Comparison of ENCODE assay signal across 15 mouse cellular contexts in the genomic region with DNA sequence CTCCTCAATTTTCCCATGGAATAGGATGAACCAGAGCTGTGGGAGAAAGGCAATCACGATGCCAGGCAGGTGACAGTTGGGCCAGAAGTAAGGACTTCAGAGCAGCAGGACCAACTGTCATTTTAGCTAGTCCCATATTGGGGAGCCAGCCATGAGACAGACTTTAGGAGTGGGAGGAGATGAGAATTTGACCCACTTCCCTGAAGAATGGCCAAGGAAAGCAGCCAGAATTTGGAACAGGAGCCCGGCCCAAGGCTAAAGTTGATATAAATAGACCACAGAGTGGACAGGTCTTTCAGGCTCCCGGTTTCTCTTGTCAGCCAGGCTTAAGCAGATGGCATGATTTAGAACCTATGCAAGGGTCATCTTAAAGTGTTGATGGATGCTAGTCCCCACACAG.
DNase-seq lines count a peak whose midpoint lies in the region; ATAC-seq and TF ChIP-seq lines count a peak whose summit lies in the region.
"Had no signal": no experiment of that assay in that cellular context is flagged by ENCODE, and none has a peak within 500 bp of the region (broad histone marks: within the 10 kb centered on the region; RNA-seq: fewer than 3 reads in every experiment).

No protein-coding gene starts in this region.

- no peaks in the 10 kb centered on the region for H3K4me1 ChIP-seq in lung, adult 2 months (ENCODE audit: control insufficient read depth, insufficient read depth, low read length)
- H3K4me1 ChIP-seq: heart, embryonic 10.5 days; liver, embryonic 13.5 days had no signal

- no peak overlapping the region for H3K4me3 ChIP-seq in lung, adult 2 months (replicated peaks; ENCODE audit: extremely low read depth, low read depth, low read length)
- H3K4me3 ChIP-seq: heart, embryonic 10.5 days; hindbrain, embryonic 15.5 days; liver, embryonic 13.5 days; midbrain, embryonic 15.5 days had no signal

- ATAC-seq in frontal cortex, adult (ENCODE audit: low TSS enrichment) = peak; percentile 48
- ATAC-seq: forebrain, embryonic 14.5 days; intestine, postnatal 0 days; midbrain, embryonic 15.5 days had no signal

- 66% methylated on average over 3 of the region's 3 CpGs for WGBS in lung, adult 2 months

- TF ChIP-seq CTCF in lung, adult 2 months (IDR thresholded peaks at IDR 0.05; ENCODE audit: insufficient read depth, low read length) = no peak

- no peak for DNase-seq in frontal cortex, postnatal 25 days (ENCODE audit: low spot score in 2 of 2)
- DNase-seq in adipocyte (ENCODE audit: low spot score) = peak; percentile 10
- peak; percentile 84 to 92 for DNase-seq in cerebellum, adult 18-20 months
- DNase-seq in cerebellum, postnatal 36 days = peak; percentile 79 to 87
- no peak for DNase-seq in lung, adult 2 months
- DNase-seq in ovary, adult 18-20 months (ENCODE audit: low spot score) = no peak
- DNase-seq in left cerebral cortex, adult 8-10 months (ENCODE audit: low spot score in 2 of 2) = no peak
- DNase-seq: liver, embryonic 13.5 days; lung, postnatal 10 days had no signal

- TF ChIP-seq POLR2A in lung, adult 2 months (IDR thresholded peaks at IDR 0.05; ENCODE audit: borderline replicate concordance, extremely low read depth, low read depth, low read length) = no peak

Comparison
In these comparisons a context has a peak if more than half of its experiments do, and no peak if none do; other contexts are left out.
1. DNase-seq: peak in adipocyte (single experiment), cerebellum, adult 18-20 months (2 of 2) and cerebellum, postnatal 36 days (2 of 2); none in frontal cortex, postnatal 25 days (0 of 2), lung, adult 2 months (single experiment), ovary, adult 18-20 months (single experiment) and left cerebral cortex, adult 8-10 months (0 of 2).